Mouse (Mus musculus) midbrain, embryonic 11.5 days (tissue): ENCODE measurements at regions not wholly inside any gene's neighbourhood (a gene's known extent, or its start where the extent isn't known, plus 50 kb on each side); places are given as distances from the start of the nearest gene placed in this dataset.
A peak's percentile ranks its signal among the peaks of the same experiment; 100 is the strongest.

Source experiments
- ATAC-seq: fragments of 200-750 bp; cut with Nextera tagmentation; 2 replicates; pipeline ENCODE4 v1.8.0; 2017; ENCODE audit warnings: moderate TSS enrichment, moderate library complexity; ENCODE audit not compliant: low FRiP score
- DNase-seq: peaks from one replicate; pipeline ENCODE4 v3.0.0; 2015; ENCODE audit warnings: low spot score; ENCODE audit errors: missing footprints
- H3K27ac ChIP-seq: fragments of 300-500 bp; sonication (generic); 2 replicates; pipeline ENCODE4 v1.5.1; 2014; ENCODE audit warnings: low read depth, low read length
- H3K27me3 ChIP-seq: fragments of 300-500 bp; sonication (generic); 2 replicates; pipeline ENCODE4 v1.6.1; 2014; ENCODE audit warnings: mild to moderate bottlenecking, low read length, moderate library complexity, mixed read lengths; ENCODE audit not compliant: control insufficient read depth, insufficient read depth
- H3K36me3 ChIP-seq: fragments of 300-500 bp; sonication (generic); 2 replicates; pipeline ENCODE4 v1.6.1; 2014; ENCODE audit warnings: mild to moderate bottlenecking, low read length, moderate library complexity, mixed read lengths; ENCODE audit not compliant: control insufficient read depth, insufficient read depth
- H3K4me1 ChIP-seq: fragments of 300-500 bp; sonication (generic); 2 replicates; pipeline ENCODE4 v1.6.1; 2014; ENCODE audit warnings: low read length; ENCODE audit not compliant: control insufficient read depth, insufficient read depth
- H3K4me2 ChIP-seq: fragments of 300-500 bp; sonication (generic); 2 replicates; pipeline ENCODE4 v1.6.1; 2014; ENCODE audit warnings: mild to moderate bottlenecking, moderate library complexity
- H3K4me3 ChIP-seq: fragments of 300-500 bp; sonication (generic); 2 replicates; pipeline ENCODE4 v1.5.1; 2014; ENCODE audit warnings: low read depth, low read length
- H3K9ac ChIP-seq: fragments of 300-500 bp; sonication (generic); 2 replicates; pipeline ENCODE4 v1.6.1; 2014; ENCODE audit warnings: low read length
- H3K9me3 ChIP-seq: fragments of 300-500 bp; sonication (generic); 2 replicates; pipeline ENCODE4 v1.6.1; 2016; ENCODE audit warnings: low read length; ENCODE audit not compliant: control insufficient read depth
- WGBS: fragments of 180-500 bp; shearing (Covaris S2); extraction: QIAGEN DNeasy Blood & Tissue Kit; methylation state at CpG from one replicate; pipeline ENCODE4 v1.1.7; 2014; 5-methylcytosine and 5-hydroxymethylcytosine counted together

DNA sequence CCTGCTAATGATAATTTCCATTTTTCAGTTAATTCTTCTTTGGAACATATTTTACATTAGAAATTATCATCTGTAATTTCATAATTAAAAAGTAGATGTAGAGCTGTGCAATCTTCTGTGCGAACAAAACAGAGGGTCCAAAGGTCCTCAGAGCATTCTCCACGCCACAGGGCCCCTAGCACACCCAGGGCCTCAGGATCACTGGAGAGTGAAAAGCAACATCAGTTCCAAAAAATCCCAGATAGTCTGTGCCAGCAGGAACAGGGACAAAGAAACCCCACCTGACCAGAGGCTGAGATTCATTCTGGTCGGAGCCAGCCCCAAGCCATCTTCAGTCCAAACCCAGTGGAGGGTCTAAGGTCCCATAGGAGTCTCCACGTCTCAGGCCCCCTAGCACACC lies 684.7 kb upstream of the Vwc2 start:
- H3K27me3 ChIP-seq, result no peaks in the 10 kb centered on the region
- H3K4me2 ChIP-seq, result no peak overlapping the region
- no peak overlapping the region for H3K9ac ChIP-seq
- H3K27ac ChIP-seq, result no peak overlapping the region
- DNase-seq (no peak), ATAC-seq (no peak)
- no peaks in the 10 kb centered on the region for H3K9me3 ChIP-seq
- H3K4me3 ChIP-seq, result no peak overlapping the region
- H3K4me1 ChIP-seq, result no peaks in the 10 kb centered on the region
- 83% methylated on average over 4 of the region's 4 CpGs for WGBS
- H3K36me3 ChIP-seq, result no peaks in the 10 kb centered on the region

GRCm38 (mm10) chr11:10477341-10478070 lies 636.5 kb upstream of the Vwc2 start:
- Histone ChIP-seq H3K4me3 (no peak overlapping the region), H3K9ac (no peak overlapping the region), H3K4me1 (no peaks in the 10 kb centered on the region), H3K27me3 (no peaks in the 10 kb centered on the region), H3K27ac (no peak overlapping the region), H3K36me3 (no peaks in the 10 kb centered on the region), H3K9me3 (no peaks in the 10 kb centered on the region), H3K4me2 (no peak overlapping the region)
- ATAC-seq (no peak), DNase-seq (no peak)
- 89% methylated on average over 4 of the region's 4 CpGs for WGBS

GRCm38 (mm10) chr11:10481007-10481698 lies 632.9 kb upstream of the Vwc2 start:
- Histone ChIP-seq H3K27ac (no peak overlapping the region), H3K36me3 (no peaks in the 10 kb centered on the region), H3K4me2 (no peak overlapping the region), H3K4me3 (no peak overlapping the region), H3K4me1 (no peaks in the 10 kb centered on the region), H3K27me3 (no peaks in the 10 kb centered on the region), H3K9ac (no peak overlapping the region), H3K9me3 (no peaks in the 10 kb centered on the region)
- DNase-seq (peak; percentile 51), ATAC-seq (no peak)
- WGBS, result 79% methylated on average over 2 of the region's 2 CpGs

GRCm38 (mm10) chr11:10484011-10484410 lies 630.0 kb upstream of the Vwc2 start:
- 86% methylated on average over 3 of the region's 3 CpGs for WGBS
- H3K27ac ChIP-seq, result no peak overlapping the region

GRCm38 (mm10) chr11:10497399-10497798 lies 616.6 kb upstream of the Vwc2 start:
- Histone ChIP-seq H3K36me3 (no peaks in the 10 kb centered on the region), H3K27ac (no peak overlapping the region), H3K9ac (no peak overlapping the region), H3K4me1 (no peaks in the 10 kb centered on the region), H3K4me3 (no peak overlapping the region), H3K27me3 (no peaks in the 10 kb centered on the region), H3K4me2 (no peak overlapping the region), H3K9me3 (no peaks in the 10 kb centered on the region)
- 54% methylated on average over 2 of the region's 2 CpGs for WGBS
- no peak for DNase-seq
- ATAC-seq, result no peak

More at GRCm38 (mm10) chr11:10484011-10484410, 630.0 kb upstream of the Vwc2 start:
- H3K4me2 ChIP-seq, result no peak overlapping the region
- no peak overlapping the region for H3K9ac ChIP-seq
- no peaks in the 10 kb centered on the region for H3K36me3 ChIP-seq
- H3K4me1 ChIP-seq, result no peaks in the 10 kb centered on the region
- DNase-seq (no peak), ATAC-seq (no peak)
- no peaks in the 10 kb centered on the region for H3K27me3 ChIP-seq
- H3K4me3 ChIP-seq, result no peak overlapping the region
- H3K9me3 ChIP-seq, result no peaks in the 10 kb centered on the region

GRCm38 (mm10) chr11:10511241-10511640 lies 602.8 kb upstream of the Vwc2 start:
- DNase-seq, result no peak
- WGBS, result 71% methylated on average over 3 of the region's 3 CpGs
- H3K4me1 ChIP-seq, result no peaks in the 10 kb centered on the region
- H3K4me2 ChIP-seq, result no peak overlapping the region
- H3K4me3 ChIP-seq, result no peak overlapping the region
- H3K36me3 ChIP-seq, result no peaks in the 10 kb centered on the region
- no peaks in the 10 kb centered on the region; the same call in 1 of the 2 replicates for H3K9me3 ChIP-seq
- no peak for ATAC-seq
- no peak overlapping the region for H3K9ac ChIP-seq
- H3K27ac ChIP-seq, result no peak overlapping the region
- no peaks in the 10 kb centered on the region for H3K27me3 ChIP-seq
